12 mouse cellular contexts compared by ENCODE assay signal in genomic region chr10:24810639-24811038, GRCm38 (mm10). TPM values are rescaled to one million over a fixed set of nuclear protein-coding genes. Genes with fewer than 3 reads are reported as not detected.
DNase-seq lines count a peak whose midpoint lies in the region; ATAC-seq and TF ChIP-seq lines count a peak whose summit lies in the region.
"Had no signal": no experiment of that assay in that cellular context is flagged by ENCODE, and none has a peak within 500 bp of the region (broad histone marks: within the 10 kb centered on the region; RNA-seq: fewer than 3 reads in every experiment).

No protein-coding gene starts in this region.

- H3K9ac ChIP-seq in intestine, embryonic 15.5 days: no peak overlapping the region
- no peak overlapping the region for H3K9ac ChIP-seq in intestine, postnatal 0 days (ENCODE audit: low read depth, low read length)
- H3K9ac ChIP-seq: forebrain, embryonic 12.5 days; hindbrain, embryonic 14.5 days; lung, embryonic 15.5 days had no signal

- H3K4me3 ChIP-seq in intestine, embryonic 15.5 days (replicated peaks): no peak overlapping the region
- no peak overlapping the region for H3K4me3 ChIP-seq in intestine, postnatal 0 days (ENCODE audit: low read depth, low read length)
- H3K4me3 ChIP-seq: forebrain, embryonic 12.5 days; lung, embryonic 15.5 days had no signal

- WGBS in intestine, embryonic 15.5 days: 63% methylated on average over 10 of the region's 10 CpGs
- 66% methylated on average over 10 of the region's 10 CpGs for WGBS in intestine, postnatal 0 days

- peak; percentile 8; the same call in 1 of the 2 replicates for ATAC-seq in intestine, embryonic 15.5 days
- ATAC-seq in intestine, postnatal 0 days: no peak

- H3K4me1 ChIP-seq in intestine, embryonic 15.5 days (replicated peaks): 0 out of 2 replicates have a peak, but pooled peaks cover 3% of the 10 kb centered on the region
- no peaks in the 10 kb centered on the region for H3K4me1 ChIP-seq in intestine, postnatal 0 days (replicated peaks; ENCODE audit: control insufficient read depth, insufficient read depth, low read length)
- H3K4me1 ChIP-seq: forebrain, embryonic 12.5 days; lung, embryonic 15.5 days had no signal

- peak; percentile 26 to 38 for DNase-seq in heart, adult 18-20 months
- DNase-seq in kidney, adult 11 months: peak; percentile 16
- DNase-seq in mesoderm, embryonic 11.5 days (ENCODE audit: low read depth, low spot score): peak; percentile 12
- no peak for DNase-seq in thymus, adult 18-20 months
- no peak for DNase-seq in cerebellum, adult 9-11 months
- DNase-seq in adipocyte (ENCODE audit: low spot score): no peak
- DNase-seq: cerebellum, adult 18-20 months had no signal

- H3K27me3 ChIP-seq in intestine, embryonic 15.5 days (replicated peaks): no peaks in the 10 kb centered on the region
- no peaks in the 10 kb centered on the region for H3K27me3 ChIP-seq in intestine, postnatal 0 days (replicated peaks; ENCODE audit: control insufficient read depth, insufficient read depth, low read length)
- H3K27me3 ChIP-seq: forebrain, embryonic 12.5 days; lung, embryonic 15.5 days had no signal

- no peak for TF ChIP-seq CTCF in intestine, postnatal 0 days (IDR thresholded peaks at IDR 0.05; ENCODE audit: low read depth)

- no peaks in the 10 kb centered on the region for H3K9me3 ChIP-seq in intestine, embryonic 15.5 days
- no peaks in the 10 kb centered on the region for H3K9me3 ChIP-seq in intestine, postnatal 0 days (ENCODE audit: control insufficient read depth)
- H3K9me3 ChIP-seq: forebrain, embryonic 12.5 days; lung, embryonic 15.5 days had no signal

- no peak overlapping the region for H3K4me2 ChIP-seq in intestine, embryonic 15.5 days (replicated peaks)
- no peak overlapping the region for H3K4me2 ChIP-seq in intestine, postnatal 0 days (replicated peaks; ENCODE audit: low read depth)
- H3K4me2 ChIP-seq: forebrain, embryonic 12.5 days; hindbrain, embryonic 14.5 days; lung, embryonic 15.5 days had no signal

- no peaks in the 10 kb centered on the region for H3K36me3 ChIP-seq in intestine, embryonic 15.5 days
- peaks cover 8% of the 10 kb centered on the region; the same call in 1 of the 2 replicates for H3K36me3 ChIP-seq in intestine, postnatal 0 days (ENCODE audit: control insufficient read depth, insufficient read depth)
- H3K36me3 ChIP-seq: forebrain, embryonic 12.5 days; lung, embryonic 15.5 days had no signal

- no peak overlapping the region for H3K27ac ChIP-seq in intestine, embryonic 15.5 days
- H3K27ac ChIP-seq in intestine, postnatal 0 days (ENCODE audit: low read depth, low read length): no peak overlapping the region; the same call in 1 of the 2 replicates
- H3K27ac ChIP-seq: forebrain, embryonic 12.5 days; hindbrain, embryonic 14.5 days; lung, embryonic 15.5 days had no signal

RNA-seq across cellular contexts. Expression of gene Enpp3, which starts 32.0 kb away (rescaled TPM):
- 13.1 and 14.7 TPM in 2 replicates for polyA plus RNA-seq in intestine, embryonic 15.5 days (2015; fragmentation: Nextera tagmentation; extraction: Ambion mirVana)
- 151 and 152 TPM in 2 replicates for polyA plus RNA-seq in intestine, postnatal 0 days (2015; fragmentation: Nextera tagmentation; extraction: Ambion mirVana)
- 1 to 10 TPM; 3.0 to 3.2 TPM for total RNA-seq in heart, adult 18-20 months (2021)

RNA-seq across cellular contexts. Expression of gene Med23, which starts 59.1 kb away (rescaled TPM):
- 16.1 and 16.3 TPM in 2 replicates for polyA plus RNA-seq in intestine, embryonic 15.5 days (2015; fragmentation: Nextera tagmentation; extraction: Ambion mirVana)
- 5.7 and 5.8 TPM in 2 replicates for polyA plus RNA-seq in intestine, postnatal 0 days (2015; fragmentation: Nextera tagmentation; extraction: Ambion mirVana)
- 10 to 100 TPM; 14.0 to 15.6 TPM for total RNA-seq in heart, adult 18-20 months (2021)

Comparison
In these comparisons a context has a peak if more than half of its experiments do, and no peak if none do; other contexts are left out.
1. DNase-seq: peak in heart, adult 18-20 months (2 of 2), kidney, adult 11 months (single experiment) and mesoderm, embryonic 11.5 days (single experiment); none in thymus, adult 18-20 months (0 of 2), cerebellum, adult 9-11 months (single experiment) and adipocyte (single experiment).